Mouse (Mus musculus): ENCODE data around the gene Adcy2.

GRCm38 (mm10) chr13:69006091-69006490 lies 6.8 kb upstream of the Adcy2 start:
- TF ChIP-seq CTCF (IDR thresholded peaks at IDR 0.05 in 2 of 3, conservative IDR thresholded peaks at IDR 0.05 in 1 of 3; ENCODE audit: control insufficient read depth in 1 of 3, insufficient read depth in 1 of 3, low read depth in 2 of 3, low read length in 3 of 3, poor library complexity in 1 of 3, severe bottlenecking in 1 of 3) = no peak
- TF ChIP-seq SIN3A (IDR thresholded peaks at IDR 0.05; ENCODE audit: low read length) = no peak

Measured in MEL (cell line).